Mouse (Mus musculus) urinary bladder, postnatal 25 days (tissue): ENCODE results near the gene 9330159F19Rik.
A peak's percentile ranks its signal among the peaks of the same experiment; 100 is the strongest.

Experiments used
- DNase-seq: peaks from one replicate; pipeline ENCODE4 v3.0.0; 2022; ENCODE audit warnings: low spot score

The 9330159F19Rik gene

GRCm38 (mm10) chr10:29211453-29211852, at the start of gene 9330159F19Rik:
9330159F19Rik (plus strand) TSS chr10:29211606.
- peak; percentile 6 for DNase-seq

DNA sequence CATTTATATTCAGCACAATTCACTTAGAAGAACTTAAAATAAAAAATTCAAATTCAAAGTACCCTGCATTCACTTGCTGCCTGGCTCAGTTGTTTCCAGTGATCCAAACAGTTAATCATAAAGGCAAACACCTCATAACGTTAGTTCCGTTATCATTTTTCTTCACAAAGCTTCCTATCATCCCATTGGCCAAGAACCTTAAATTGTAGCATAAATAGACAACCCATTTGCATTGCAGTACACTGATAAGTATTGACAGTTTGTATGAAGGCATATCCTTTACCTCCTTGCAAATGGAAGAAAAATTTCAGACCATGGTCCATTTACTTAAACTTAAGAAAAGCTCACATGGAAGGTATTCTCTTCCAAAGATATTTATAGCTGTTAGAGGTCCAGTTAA, 49.7 kb upstream of the 9330159F19Rik start:
- no peak for DNase-seq

DNA sequence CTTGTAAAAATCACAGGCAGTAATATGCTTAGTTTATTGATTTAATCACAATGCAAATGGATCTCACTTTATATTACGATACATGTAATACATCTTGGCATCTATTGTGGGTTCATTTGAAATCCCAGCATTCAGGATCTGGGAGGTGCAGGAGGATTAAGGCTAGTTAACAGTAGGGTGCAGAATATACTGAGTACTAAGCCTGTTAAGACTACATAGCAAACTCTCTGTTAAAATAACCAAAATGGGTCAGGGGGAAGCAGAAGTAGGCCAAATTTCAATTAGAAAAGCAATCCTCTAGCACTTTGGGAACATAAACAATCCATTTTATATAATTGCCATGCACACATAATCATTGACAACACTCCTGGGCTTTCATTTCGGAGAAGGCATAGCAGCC, 37.6 kb upstream of the 9330159F19Rik start:
- DNase-seq: no peak

- DNase-seq: no peak
Observed at GRCm38 (mm10) chr10:29175656-29176055, 35.8 kb upstream of the 9330159F19Rik start.

- no peak for DNase-seq
Observed at GRCm38 (mm10) chr10:29176881-29177280, 34.5 kb upstream of the 9330159F19Rik start.

- no peak for DNase-seq
Observed at GRCm38 (mm10) chr10:29178003-29178402, 33.4 kb upstream of the 9330159F19Rik start.

DNA sequence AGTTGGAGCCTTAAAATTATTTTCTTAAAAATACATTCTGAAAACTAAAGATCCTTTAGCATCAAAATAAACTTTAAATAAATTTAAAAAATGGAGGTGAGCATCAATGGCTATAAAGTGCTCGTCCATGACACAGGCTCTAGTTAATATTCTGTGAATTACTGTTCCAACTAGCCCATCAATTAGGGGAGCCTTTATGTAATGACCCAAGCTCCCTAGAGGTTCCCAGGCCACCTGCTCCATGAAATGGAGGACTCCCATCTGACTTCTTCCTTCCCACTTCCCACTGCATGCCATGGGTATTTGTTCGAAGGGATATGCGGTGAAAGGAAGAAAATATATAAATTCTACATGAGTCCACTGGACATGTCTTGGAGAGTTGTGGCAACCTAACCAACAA, 31.2 kb upstream of the 9330159F19Rik start:
- DNase-seq: no peak

DNA sequence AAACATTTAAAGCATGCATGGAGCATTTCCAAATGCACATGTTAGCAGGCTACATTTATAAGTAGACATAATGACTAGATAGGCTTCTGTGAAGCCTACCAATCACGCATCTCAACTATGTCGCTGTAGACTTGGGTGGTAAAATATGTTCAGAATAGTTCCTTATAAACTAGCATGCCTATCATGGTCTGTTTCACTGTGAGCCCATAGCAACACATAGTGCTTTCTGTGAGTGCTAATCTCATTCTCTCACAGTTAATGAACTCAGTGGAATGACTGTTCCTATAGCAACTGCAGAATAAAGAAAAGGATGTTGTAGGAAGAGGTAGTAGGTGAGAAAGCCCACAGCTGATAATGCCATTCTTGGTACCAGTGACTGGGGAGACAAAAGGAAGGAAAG, 30.4 kb upstream of the 9330159F19Rik start:
- DNase-seq: no peak

GRCm38 (mm10) chr10:29193769-29194168, 17.6 kb upstream of the 9330159F19Rik start:
- DNase-seq: no peak

- no peak for DNase-seq
Observed at GRCm38 (mm10) chr10:29196811-29197210, 14.6 kb upstream of the 9330159F19Rik start.

GRCm38 (mm10) chr10:29198642-29199041, 12.8 kb upstream of the 9330159F19Rik start, which contains the start of gene Gm49353:
Gm49353 (plus strand) TSS chr10:29198954.
- DNase-seq: no peak

GRCm38 (mm10) chr10:29199835-29200234, 11.6 kb upstream of the 9330159F19Rik start:
- DNase-seq: no peak

DNA sequence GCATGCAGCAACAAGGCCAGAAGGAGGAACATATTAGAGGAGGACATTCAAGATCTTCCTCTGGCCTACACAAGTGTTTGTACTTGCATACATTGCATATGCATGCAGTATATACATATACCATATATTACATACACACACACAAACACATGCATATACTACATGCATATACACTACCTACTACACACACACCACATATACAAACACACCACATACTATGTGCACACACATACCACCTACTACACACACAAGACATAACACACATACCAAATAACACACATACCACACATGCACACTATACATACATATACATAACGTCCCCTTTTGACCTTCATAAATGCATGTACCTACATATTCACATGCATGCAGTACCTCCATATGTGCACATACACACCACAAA, 10.8 kb upstream of the 9330159F19Rik start:
- no peak for DNase-seq

DNA sequence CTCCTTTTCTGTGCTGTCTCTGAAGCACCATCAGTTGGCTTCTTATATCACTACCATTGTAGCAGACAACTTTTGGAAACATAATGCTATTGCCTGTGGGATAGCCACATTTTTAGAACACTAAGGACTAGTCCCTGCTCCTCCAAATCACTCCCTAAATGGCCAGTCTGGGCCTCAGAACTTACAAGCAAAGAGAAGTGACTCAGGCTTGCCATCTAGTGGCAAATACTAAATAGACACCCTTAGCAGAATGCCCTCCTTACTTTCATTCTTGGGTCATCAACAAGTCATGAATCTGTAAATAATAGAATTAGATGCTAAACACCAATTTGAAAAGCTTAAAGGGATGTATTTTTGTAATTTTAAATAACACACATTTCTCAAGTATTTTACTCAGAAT, 4.7 kb upstream of the 9330159F19Rik start:
- no peak for DNase-seq

DNA sequence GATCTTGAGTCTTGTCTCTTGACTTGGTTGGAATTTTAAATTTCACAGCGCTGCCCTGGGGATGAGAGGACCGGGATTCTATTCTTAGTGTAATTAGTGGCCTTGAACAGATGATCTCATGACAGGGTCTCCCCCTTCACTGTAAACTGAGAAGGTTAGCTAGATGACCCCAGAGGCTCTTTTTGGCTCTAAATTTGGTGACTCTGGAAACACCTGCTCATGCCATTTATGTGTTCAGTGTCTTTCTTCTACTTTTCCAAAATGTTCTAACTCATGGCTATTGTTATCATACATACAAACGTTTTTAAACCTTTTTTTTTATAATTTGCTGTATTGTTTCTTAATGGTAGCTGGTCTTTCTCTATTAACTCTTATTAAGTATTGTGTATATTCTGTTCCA, 2.7 kb upstream of the 9330159F19Rik start:
- DNase-seq: no peak

DNA sequence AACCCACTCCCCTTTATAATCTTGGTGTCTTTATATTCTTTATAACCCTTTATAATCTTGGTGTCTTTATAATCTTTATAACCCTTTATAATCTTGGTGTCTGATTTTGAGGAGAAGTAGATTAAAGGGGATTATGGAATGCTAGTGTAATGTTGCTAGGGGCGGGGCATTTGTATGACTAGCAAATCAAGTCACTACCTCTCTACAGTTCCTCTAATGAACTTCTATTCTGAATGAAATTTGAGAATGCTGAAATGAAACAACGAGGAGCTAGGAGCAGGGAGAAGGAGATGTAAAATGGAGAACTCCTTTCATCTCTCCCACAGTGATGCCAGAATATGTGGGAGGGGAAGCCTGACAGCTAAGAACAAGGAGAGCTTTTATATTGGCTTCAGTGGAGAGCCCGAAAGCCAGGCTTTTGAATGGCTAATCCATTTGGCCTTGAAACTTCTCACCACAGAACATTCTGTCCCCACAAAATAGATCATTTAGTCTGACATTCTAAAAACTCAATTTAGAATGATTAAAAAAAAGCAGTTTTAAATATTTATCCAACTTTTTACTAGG, 2.2 kb downstream of the 9330159F19Rik start:
- DNase-seq: no peak

DNA sequence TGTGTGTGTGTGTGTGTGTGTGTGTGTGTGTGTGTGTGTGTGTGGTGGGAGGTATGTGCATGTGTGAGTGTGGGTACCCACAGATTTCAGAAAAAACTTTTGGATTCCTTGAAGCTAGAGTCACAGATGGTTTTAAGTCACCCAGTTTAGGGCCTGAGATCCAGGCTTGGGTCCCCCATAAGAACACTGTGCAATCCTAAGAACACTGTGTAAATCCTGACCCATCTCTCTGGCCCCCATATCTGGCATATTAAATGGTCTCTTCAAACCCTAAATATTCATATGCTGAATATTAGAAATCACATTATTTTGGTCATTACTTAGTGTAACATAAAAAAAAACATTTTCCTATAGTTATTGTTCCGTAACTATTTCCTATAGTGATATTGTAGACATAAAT, 5.6 kb downstream of the 9330159F19Rik start:
- no peak for DNase-seq

- no peak for DNase-seq
Observed at GRCm38 (mm10) chr10:29217451-29217850, 6.0 kb downstream of the 9330159F19Rik start.

DNA sequence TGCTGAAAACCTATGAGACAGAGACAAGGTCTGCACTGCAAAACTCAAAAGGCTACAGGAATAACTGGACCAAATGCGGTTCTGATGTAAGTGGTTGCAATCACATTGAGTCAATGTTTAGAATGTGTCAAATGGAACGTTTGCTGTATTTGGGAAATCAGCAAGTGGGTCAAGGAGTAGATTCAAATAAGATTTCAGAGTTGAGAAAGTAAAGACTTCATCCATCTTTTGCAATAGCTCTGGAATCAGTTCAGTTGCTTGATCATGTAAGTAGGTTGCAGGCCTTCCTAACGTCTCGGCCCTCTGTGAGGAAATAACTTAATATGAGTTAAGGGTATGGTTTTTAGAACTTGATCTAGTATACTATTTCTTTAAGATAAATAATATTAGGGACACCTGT, 13.9 kb downstream of the 9330159F19Rik start:
- no peak for DNase-seq

- no peak for DNase-seq
Observed at GRCm38 (mm10) chr10:29231208-29231607, 19.8 kb downstream of the 9330159F19Rik start.
